Mouse (Mus musculus): ENCODE results near the gene Man2a2.

DNA sequence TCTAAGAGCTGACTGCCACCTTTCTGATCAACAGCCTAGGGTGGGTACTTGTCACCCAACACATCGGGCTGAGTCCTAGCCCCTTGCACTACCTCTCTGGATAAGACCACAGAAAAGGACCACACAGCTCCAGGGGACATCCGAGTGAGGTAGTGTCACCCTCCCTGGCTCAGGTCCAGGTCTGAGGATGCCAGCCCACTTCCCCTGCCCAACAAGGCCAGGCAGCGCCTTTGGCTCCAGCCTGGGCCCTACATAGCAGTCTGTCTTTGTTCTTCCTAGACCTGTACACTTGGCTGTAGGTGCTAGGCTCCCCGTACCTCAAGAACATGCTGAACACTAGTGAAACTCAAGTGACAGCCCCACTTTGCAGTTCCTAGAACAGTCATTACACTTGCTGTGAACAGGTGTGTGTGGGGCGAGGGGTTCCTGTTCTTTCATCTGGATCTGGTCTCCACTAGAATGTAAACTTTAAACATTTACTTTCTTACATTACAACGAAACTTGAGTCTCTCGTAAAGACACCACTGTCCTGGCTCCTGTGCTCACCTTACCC is 43.2 kb upstream of the Man2a2 start:
- TF ChIP-seq CTCF (IDR thresholded peaks at IDR 0.05; ENCODE audit: low read depth) (no peak), EP300 (IDR thresholded peaks at IDR 0.05; ENCODE audit: low read depth) (no peak)

Measured in heart, postnatal 0 days (tissue).